Mouse (Mus musculus) midbrain, postnatal 0 days (tissue): ENCODE data around the gene B230217C12Rik. TPM values are rescaled to one million over a fixed set of nuclear protein-coding genes. Genes with fewer than 3 reads are reported as not detected.

Source experiments
- ATAC-seq: fragments of 200-750 bp; cut with Nextera tagmentation; 2 replicates; pipeline ENCODE4 v1.8.0; 2017; ENCODE audit warnings: moderate number of reproducible peaks, mild to moderate bottlenecking, moderate TSS enrichment, moderate library complexity; ENCODE audit not compliant: low FRiP score
- DNase-seq: peaks from one replicate; pipeline ENCODE4 v3.0.0-alpha.2; 2015; ENCODE audit warnings: low spot score
- H3K27ac ChIP-seq: fragments of 300-500 bp; sonication (generic); 2 replicates; pipeline ENCODE4 v1.5.1; 2014; ENCODE audit warnings: low read depth, mild to moderate bottlenecking, low read length, mixed read lengths
- H3K27me3 ChIP-seq: fragments of 300-500 bp; sonication (generic); 2 replicates; pipeline ENCODE4 v1.6.1; 2014; ENCODE audit warnings: low read length, control low read depth, mixed read lengths; ENCODE audit not compliant: insufficient read depth
- H3K36me3 ChIP-seq: fragments of 300-500 bp; sonication (generic); 2 replicates; pipeline ENCODE4 v1.6.1; 2014; ENCODE audit warnings: low read length, control low read depth, mixed read lengths; ENCODE audit not compliant: insufficient read depth
- H3K4me1 ChIP-seq: fragments of 300-500 bp; sonication (generic); 2 replicates; pipeline ENCODE4 v1.6.1; 2014; ENCODE audit warnings: mild to moderate bottlenecking, control low read depth, antibody characterized with exemption, low read length, mixed read lengths; ENCODE audit not compliant: insufficient read depth
- H3K4me2 ChIP-seq: fragments of 300-500 bp; sonication (generic); 2 replicates; pipeline ENCODE4 v1.6.1; 2014; ENCODE audit warnings: low read depth, mild to moderate bottlenecking, low read length, mixed read lengths; ENCODE audit not compliant: poor library complexity, severe bottlenecking
- H3K4me3 ChIP-seq: fragments of 300-500 bp; sonication (generic); 2 replicates; pipeline ENCODE4 v1.5.1; 2014; ENCODE audit warnings: low read depth, mild to moderate bottlenecking, low read length, moderate library complexity
- H3K9ac ChIP-seq: fragments of 300-500 bp; sonication (generic); replicated peaks from 2 replicates; pipeline ENCODE4 v1.6.1; 2014; ENCODE audit warnings: mild to moderate bottlenecking, low read length, moderate library complexity, mixed read lengths; ENCODE audit not compliant: poor library complexity, severe bottlenecking
- H3K9me3 ChIP-seq: fragments of 300-500 bp; sonication (generic); 2 replicates; pipeline ENCODE4 v1.6.1; 2016; ENCODE audit warnings: low read length, control low read depth
- CTCF ChIP-seq: IDR thresholded peaks from 2 replicates; pipeline ENCODE4 v1.5.1; 2016; ENCODE audit warnings: antibody characterized with exemption, mild to moderate bottlenecking
- WGBS: fragments of 180-500 bp; shearing (Covaris S2); extraction: QIAGEN DNeasy Blood & Tissue Kit; methylation state at CpG from one replicate; pipeline ENCODE4 v1.1.7; 2014; 5-methylcytosine and 5-hydroxymethylcytosine counted together
- polyA plus RNA-seq: library from polyadenylated mRNA; unstranded; fragments of >200 nt; fragmentation: Nextera tagmentation; extraction: Ambion mirVana; gene quantifications from 2 replicates; pipeline ENCODE4 v1.2.1, GENCODE M21; 2015
- total RNA-seq: library from RNA; depleted of rRNA; stranded (reverse); fragments of >200 nt; gene quantifications from 2 replicates; pipeline ENCODE4 v1.2.3, GENCODE M21; 2014

B230217C12Rik gene
- total and polyA plus RNA-seq, 2 experiments from 2014 or later = 38.2 to 43.6 TPM

GRCm38 (mm10) chr11:97799146-97799993, 41.2 kb upstream of the B230217C12Rik start:
- no peak for TF ChIP-seq CTCF
- WGBS = under 1% methylated on average over 63 of the region's 71 CpGs

GRCm38 (mm10) chr11:97799994-97800690, 40.4 kb upstream of the B230217C12Rik start:
- H3K4me2 ChIP-seq = peak overlapping the region; percentile 71
- peak overlapping the region; percentile 85 for H3K9ac ChIP-seq
- H3K27ac ChIP-seq = peak overlapping the region; percentile 95
- H3K36me3 ChIP-seq = no peaks in the 10 kb centered on the region
- H3K4me1 ChIP-seq = peaks cover 17% of the 10 kb centered on the region
- no peak for TF ChIP-seq CTCF
- H3K4me3 ChIP-seq = peak overlapping the region; percentile 89
- no peaks in the 10 kb centered on the region for H3K9me3 ChIP-seq
- 2% methylated on average over 32 of the region's 43 CpGs for WGBS
- H3K27me3 ChIP-seq = no peaks in the 10 kb centered on the region
- ATAC-seq (peak; percentile 57), DNase-seq (no peak)

More at GRCm38 (mm10) chr11:97799146-97799993, 41.2 kb upstream of the B230217C12Rik start:
- H3K9ac ChIP-seq = peak overlapping the region; percentile 85
- H3K36me3 ChIP-seq = no peaks in the 10 kb centered on the region
- peak overlapping the region; percentile 95 for H3K27ac ChIP-seq
- peak overlapping the region; percentile 89 for H3K4me3 ChIP-seq
- ATAC-seq (peak; percentile 86), DNase-seq (peak; percentile 91)
- H3K4me1 ChIP-seq = peaks cover 10% of the 10 kb centered on the region
- H3K27me3 ChIP-seq = no peaks in the 10 kb centered on the region
- no peaks in the 10 kb centered on the region for H3K9me3 ChIP-seq
- peak overlapping the region; percentile 71 for H3K4me2 ChIP-seq

DNA sequence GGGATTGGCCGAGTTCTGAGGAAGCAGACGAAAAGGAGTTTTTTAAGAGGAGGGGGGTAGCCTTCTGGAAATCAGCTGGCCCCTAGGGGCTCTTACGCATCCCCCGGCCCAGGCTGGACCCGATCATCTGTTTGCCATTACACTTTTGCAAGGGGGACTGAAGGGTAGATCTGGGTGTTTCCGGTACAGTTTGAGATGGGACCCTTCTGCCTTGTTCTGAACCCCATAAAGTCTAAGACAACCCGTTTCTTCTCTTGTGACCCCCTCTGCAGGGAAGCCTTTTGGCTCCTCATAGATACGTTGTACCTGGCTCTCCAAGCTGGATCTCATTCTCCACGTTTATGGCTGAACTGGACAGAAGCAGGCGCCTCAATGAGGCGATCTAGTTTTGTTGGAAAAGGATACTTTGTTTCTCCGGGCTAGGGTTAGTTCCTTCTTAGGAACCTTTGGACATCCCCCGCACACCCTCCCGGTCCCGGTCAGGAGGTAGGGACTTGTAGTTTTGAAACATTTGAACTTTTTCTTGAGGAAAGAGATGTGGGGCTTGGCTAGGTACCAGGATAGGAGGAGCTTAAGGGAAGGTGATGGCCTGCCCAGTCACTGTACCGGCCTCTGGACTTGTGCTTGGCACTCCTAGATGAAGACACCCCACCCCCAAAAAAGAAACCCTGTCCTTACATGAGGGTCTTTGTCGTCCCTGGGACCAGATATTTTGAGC, 39.7 kb upstream of the B230217C12Rik start:
- H3K4me3 ChIP-seq = peak overlapping the region; percentile 89
- peaks cover 24% of the 10 kb centered on the region for H3K4me1 ChIP-seq
- H3K9me3 ChIP-seq = no peaks in the 10 kb centered on the region
- H3K27me3 ChIP-seq = no peaks in the 10 kb centered on the region
- no peaks in the 10 kb centered on the region for H3K36me3 ChIP-seq
- peak overlapping the region; percentile 85 for H3K9ac ChIP-seq
- H3K27ac ChIP-seq = peak overlapping the region; percentile 95
- ATAC-seq (no peak), DNase-seq (no peak)
- peak overlapping the region; percentile 71 for H3K4me2 ChIP-seq
- TF ChIP-seq CTCF = no peak
- WGBS = 5% methylated on average over 17 of the region's 17 CpGs

DNA sequence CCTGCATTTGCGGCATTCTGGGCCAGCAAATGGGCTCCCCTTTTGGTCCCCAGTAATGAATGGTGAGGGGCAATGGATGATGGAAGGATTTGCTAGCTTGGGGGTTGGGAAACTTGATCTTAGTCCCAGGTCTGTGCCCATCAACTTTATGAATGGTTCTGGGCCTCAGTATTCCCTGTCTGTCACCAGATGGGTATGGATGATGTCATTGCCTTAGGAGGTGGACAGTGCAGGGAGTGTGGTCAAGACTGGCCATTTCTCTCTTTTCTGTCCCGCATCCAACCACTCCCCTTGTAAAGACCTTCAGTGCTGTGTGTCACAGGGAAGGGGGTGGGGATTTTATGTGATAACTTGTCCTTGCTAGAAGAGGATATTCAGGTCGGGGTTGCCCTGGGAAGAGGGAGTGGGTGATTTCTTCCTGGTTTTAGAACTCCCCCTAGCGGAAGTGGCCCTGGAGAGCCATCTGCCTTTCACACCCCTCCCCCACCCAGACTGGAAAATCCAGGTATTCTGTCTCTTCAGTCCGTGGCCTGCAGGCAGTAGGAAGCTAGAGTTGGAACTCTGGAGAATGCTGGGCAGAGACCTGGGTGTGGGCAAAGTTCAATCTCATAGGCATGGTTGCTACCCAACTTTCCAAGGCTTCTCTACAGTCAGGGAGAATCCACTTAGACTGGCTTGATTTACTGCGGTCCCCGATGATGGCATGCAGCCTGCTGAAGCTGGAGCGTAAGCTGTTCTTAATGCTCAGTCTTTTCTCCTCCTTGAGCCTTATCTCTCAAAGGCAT, 39.0 kb upstream of the B230217C12Rik start:
- Histone ChIP-seq H3K4me1 (peaks cover 27% of the 10 kb centered on the region), H3K9ac (peak overlapping the region; percentile 85; the same call in 1 of the 2 replicates), H3K27me3 (no peaks in the 10 kb centered on the region), H3K27ac (peak overlapping the region; percentile 95), H3K9me3 (no peaks in the 10 kb centered on the region), H3K4me2 (peak overlapping the region; percentile 71), H3K4me3 (peak overlapping the region; percentile 89), H3K36me3 (no peaks in the 10 kb centered on the region)
- 26% methylated on average over 8 of the region's 8 CpGs for WGBS
- ATAC-seq (no peak), DNase-seq (no peak)
- peak; percentile 60 for TF ChIP-seq CTCF

- H3K9me3 ChIP-seq = no peaks in the 10 kb centered on the region
- H3K27ac ChIP-seq = peak overlapping the region; percentile 48; the same call in 1 of the 2 replicates
- peak overlapping the region; percentile 89 for H3K4me3 ChIP-seq
- peak overlapping the region; percentile 71 for H3K4me2 ChIP-seq
- no peaks in the 10 kb centered on the region for H3K27me3 ChIP-seq
- ATAC-seq (no peak), DNase-seq (no peak)
- peak overlapping the region; percentile 44; the same call in 1 of the 2 replicates for H3K9ac ChIP-seq
- peaks cover 27% of the 10 kb centered on the region for H3K4me1 ChIP-seq
- WGBS = 34% methylated on average over 1 of the region's 1 CpGs
- no peak for TF ChIP-seq CTCF
- no peaks in the 10 kb centered on the region for H3K36me3 ChIP-seq
These were observed 38.4 kb upstream of the B230217C12Rik start for GRCm38 (mm10) chr11:97802194-97802470.
